ENCODE assay signal across 10 mouse cellular contexts in the genomic region with DNA sequence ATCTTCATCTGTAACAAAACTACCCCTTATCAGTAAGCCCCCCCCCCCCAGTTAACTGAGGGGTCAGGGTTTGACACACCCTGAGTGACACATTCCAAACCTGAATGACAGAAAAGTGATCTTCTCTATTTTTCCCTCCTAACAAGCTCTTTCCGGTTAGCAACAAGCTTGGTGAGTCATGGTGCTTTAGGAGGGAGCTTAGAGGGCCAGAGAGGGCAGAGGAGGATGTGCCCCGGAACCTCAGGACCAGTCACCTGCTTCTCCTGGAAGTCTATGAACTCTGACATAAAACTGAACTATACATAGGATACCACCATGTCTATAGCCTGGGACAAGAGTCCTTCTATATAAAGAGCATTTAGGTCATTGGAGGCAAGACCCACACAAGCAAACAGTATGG. TPM values are rescaled to one million over a fixed set of nuclear protein-coding genes. Genes with fewer than 3 reads are reported as not detected.
A peak's percentile ranks its signal among the peaks of the same experiment; 100 is the strongest.
DNase-seq lines count a peak whose midpoint lies in the region; ATAC-seq and TF ChIP-seq lines count a peak whose summit lies in the region.
"Had no signal": no experiment of that assay in that cellular context is flagged by ENCODE, and none has a peak within 500 bp of the region (broad histone marks: within the 10 kb centered on the region; RNA-seq: fewer than 3 reads in every experiment).

No protein-coding gene starts in this region.

- H3K36me3 ChIP-seq in hindbrain, embryonic 13.5 days = no peaks in the 10 kb centered on the region
- H3K36me3 ChIP-seq in hindbrain, embryonic 14.5 days (replicated peaks; ENCODE audit: control insufficient read depth, insufficient read depth) = no peaks in the 10 kb centered on the region
- no peaks in the 10 kb centered on the region for H3K36me3 ChIP-seq in lung, postnatal 0 days (ENCODE audit: insufficient read depth, low read length)
- H3K36me3 ChIP-seq in limb, embryonic 13.5 days = peaks cover 2% of the 10 kb centered on the region; the same call in 1 of the 2 replicates

- no peak for TF ChIP-seq EP300 in lung, postnatal 0 days (IDR thresholded peaks at IDR 0.05)

- H3K4me2 ChIP-seq in hindbrain, embryonic 13.5 days = no peak overlapping the region
- H3K4me2 ChIP-seq in hindbrain, embryonic 14.5 days (replicated peaks) = no peak overlapping the region
- H3K4me2 ChIP-seq in lung, postnatal 0 days (replicated peaks; ENCODE audit: low read depth, low read length) = no peak overlapping the region
- no peak overlapping the region for H3K4me2 ChIP-seq in limb, embryonic 13.5 days (replicated peaks)

- H3K27me3 ChIP-seq in hindbrain, embryonic 13.5 days = no peaks in the 10 kb centered on the region
- no peaks in the 10 kb centered on the region for H3K27me3 ChIP-seq in hindbrain, embryonic 14.5 days (ENCODE audit: control insufficient read depth, insufficient read depth, low read length)
- no peaks in the 10 kb centered on the region for H3K27me3 ChIP-seq in lung, postnatal 0 days (replicated peaks; ENCODE audit: insufficient read depth, low read length)
- H3K27me3 ChIP-seq in limb, embryonic 13.5 days = no peaks in the 10 kb centered on the region

- 0 out of 2 replicates have a peak overlapping the region, but pooled peaks have one; percentile 30 for H3K27ac ChIP-seq in hindbrain, embryonic 13.5 days
- no peak overlapping the region for H3K27ac ChIP-seq in hindbrain, embryonic 14.5 days
- H3K27ac ChIP-seq in lung, postnatal 0 days (ENCODE audit: low read length) = peak overlapping the region; percentile 40
- peak overlapping the region; percentile 89 for H3K27ac ChIP-seq in limb, embryonic 13.5 days
- H3K27ac ChIP-seq: left cerebral cortex, adult 2 months had no signal

- 86% methylated on average over 2 of the region's 2 CpGs for WGBS in hindbrain, embryonic 13.5 days
- 84% methylated on average over 2 of the region's 2 CpGs for WGBS in hindbrain, embryonic 14.5 days
- WGBS in lung, postnatal 0 days = 41% methylated on average over 2 of the region's 2 CpGs
- 86% methylated on average over 2 of the region's 2 CpGs for WGBS in limb, embryonic 13.5 days

- H3K9me3 ChIP-seq in hindbrain, embryonic 13.5 days = no peaks in the 10 kb centered on the region
- no peaks in the 10 kb centered on the region for H3K9me3 ChIP-seq in hindbrain, embryonic 14.5 days (ENCODE audit: control insufficient read depth, low read length)
- no peaks in the 10 kb centered on the region for H3K9me3 ChIP-seq in lung, postnatal 0 days (ENCODE audit: low read length)
- peaks cover 6% of the 10 kb centered on the region; the same call in 1 of the 2 replicates for H3K9me3 ChIP-seq in limb, embryonic 13.5 days
- H3K9me3 ChIP-seq: G1E had no signal

- H3K4me3 ChIP-seq in hindbrain, embryonic 13.5 days = no peak overlapping the region
- H3K4me3 ChIP-seq in hindbrain, embryonic 14.5 days (replicated peaks; ENCODE audit: low read length) = no peak overlapping the region
- no peak overlapping the region for H3K4me3 ChIP-seq in lung, postnatal 0 days (ENCODE audit: low read depth, low read length)
- no peak overlapping the region for H3K4me3 ChIP-seq in limb, embryonic 13.5 days
- H3K4me3 ChIP-seq: left cerebral cortex, adult 2 months had no signal

- no peak for ATAC-seq in hindbrain, embryonic 13.5 days (ENCODE audit: low FRiP score)
- ATAC-seq in hindbrain, embryonic 14.5 days (ENCODE audit: low FRiP score) = no peak
- ATAC-seq in lung, postnatal 0 days = peak; percentile 40; the same call in 1 of the 2 replicates
- no peak for ATAC-seq in limb, embryonic 13.5 days (ENCODE audit: low FRiP score, low read depth)

- no peak overlapping the region for H3K9ac ChIP-seq in hindbrain, embryonic 13.5 days
- H3K9ac ChIP-seq in hindbrain, embryonic 14.5 days = no peak overlapping the region
- H3K9ac ChIP-seq in lung, postnatal 0 days (replicated peaks; ENCODE audit: low read depth) = no peak overlapping the region
- H3K9ac ChIP-seq in limb, embryonic 13.5 days = no peak overlapping the region

- TF ChIP-seq CTCF in lung, postnatal 0 days (IDR thresholded peaks at IDR 0.05) = no peak

- peaks cover 61% of the 10 kb centered on the region for H3K4me1 ChIP-seq in hindbrain, embryonic 13.5 days (replicated peaks)
- peaks cover 28% of the 10 kb centered on the region for H3K4me1 ChIP-seq in hindbrain, embryonic 14.5 days (replicated peaks; ENCODE audit: control insufficient read depth, insufficient read depth, low read length)
- H3K4me1 ChIP-seq in lung, postnatal 0 days (ENCODE audit: insufficient read depth, low read depth, low read length) = peaks cover 16% of the 10 kb centered on the region; the same call in 1 of the 2 replicates
- H3K4me1 ChIP-seq in limb, embryonic 13.5 days = peaks cover 67% of the 10 kb centered on the region

- no peak for DNase-seq in hindbrain, embryonic 14.5 days (ENCODE audit: low spot score)
- DNase-seq in lung, postnatal 0 days (ENCODE audit: low spot score) = peak; percentile 66
- DNase-seq in lung, adult 18-20 months = no peak
- peak; percentile 67 for DNase-seq in yolk sac, embryonic 10.5 days (ENCODE audit: low spot score)
- DNase-seq in right cerebral cortex, postnatal 10 days (ENCODE audit: low spot score in 2 of 2) = no peak
- DNase-seq: cerebellum, adult 2 months had no signal

RNA-seq across cellular contexts. Expression of gene Tom1l2, which starts 44.6 kb away (rescaled TPM):
- polyA plus RNA-seq in hindbrain, embryonic 13.5 days (2015; fragmentation: Nextera tagmentation; extraction: Ambion mirVana) = 54.5 and 59.2 TPM in 2 replicates
- 47.3 and 49.0 TPM in 2 replicates for polyA plus RNA-seq in hindbrain, embryonic 14.5 days (2014; fragmentation: Nextera tagmentation; extraction: Ambion mirVana)
- 19.1 and 19.7 TPM in 2 replicates for polyA plus RNA-seq in lung, postnatal 0 days (2015; fragmentation: Nextera tagmentation; extraction: Ambion mirVana)
- polyA plus RNA-seq in limb, embryonic 13.5 days (2015; fragmentation: Nextera tagmentation; extraction: Ambion mirVana) = 26.4 and 27.9 TPM in 2 replicates

RNA-seq across cellular contexts. Expression of gene Drc3, which starts 45.1 kb away (rescaled TPM):
- polyA plus RNA-seq in hindbrain, embryonic 13.5 days (2015; fragmentation: Nextera tagmentation; extraction: Ambion mirVana) = 6.3 and 7.9 TPM in 2 replicates
- 6.1 and 6.9 TPM in 2 replicates for polyA plus RNA-seq in hindbrain, embryonic 14.5 days (2014; fragmentation: Nextera tagmentation; extraction: Ambion mirVana)
- 16.8 and 18.0 TPM in 2 replicates for polyA plus RNA-seq in lung, postnatal 0 days (2015; fragmentation: Nextera tagmentation; extraction: Ambion mirVana)
- 1.0 and 1.5 TPM in 2 replicates for polyA plus RNA-seq in limb, embryonic 13.5 days (2015; fragmentation: Nextera tagmentation; extraction: Ambion mirVana)

Comparison
In these comparisons a context has a peak if more than half of its experiments do, and no peak if none do; other contexts are left out.
1. DNase-seq: peak in lung, postnatal 0 days (single experiment) and yolk sac, embryonic 10.5 days (single experiment); none in hindbrain, embryonic 14.5 days (single experiment), lung, adult 18-20 months (0 of 2) and right cerebral cortex, postnatal 10 days (0 of 2).